Mouse (Mus musculus): ENCODE data around the gene Ugt1a6b. TPM values are rescaled to one million over a fixed set of nuclear protein-coding genes. Genes with fewer than 3 reads are reported as not detected.
"Not testable (repeated sequence)": the region's sequence is repeated elsewhere in the genome, so short reads cannot be mapped to it uniquely, and the experiment has no call there.

Gene Ugt1a6b
- total and polyA plus RNA-seq, 3 experiments: 0.64 to 1.8 (median 1.4) TPM

DNA sequence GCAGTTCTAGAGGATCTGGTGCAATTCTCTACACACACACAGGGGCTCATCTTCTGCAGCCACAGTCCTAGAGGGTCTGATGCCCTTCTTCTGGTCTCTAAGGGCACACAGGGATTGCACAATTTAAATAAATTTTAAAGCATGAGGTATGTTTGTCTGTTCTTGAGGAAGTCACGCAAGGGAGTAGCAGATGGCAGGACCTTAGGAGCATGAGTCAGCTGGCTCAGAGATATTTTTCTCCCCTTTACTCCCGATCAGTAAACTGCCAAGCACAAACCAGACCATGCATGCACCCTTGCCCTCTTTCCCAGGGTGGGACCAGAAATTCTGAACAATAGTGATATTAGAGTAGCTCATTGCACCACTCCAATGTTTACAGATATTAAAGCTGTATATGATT, 55.4 kb downstream of the Ugt1a6b start:
- Histone ChIP-seq H3K4me1 (ENCODE audit: control insufficient read depth, insufficient read depth, low read length) (no peaks in the 10 kb centered on the region), H3K9ac (ENCODE audit: low read depth, low read length) (no peak overlapping the region), H3K27me3 (ENCODE audit: control insufficient read depth, insufficient read depth, low read length) (no peaks in the 10 kb centered on the region), H3K4me3 (no peak overlapping the region), H3K79me2 (replicated peaks; ENCODE audit: control insufficient read depth, insufficient read depth, low read length) (no peaks in the 10 kb centered on the region), H3K36me3 (ENCODE audit: control insufficient read depth, insufficient read depth, low read length) (no peaks in the 10 kb centered on the region), H3K27ac (no peak overlapping the region)
- WGBS: 55% methylated on average over 2 of the region's 2 CpGs
- DNase-seq: no peak
- intact Hi-C loops (cut with DNase I): no loop called here
- TF ChIP-seq CTCF (IDR thresholded peaks at IDR 0.05) (no peak), EP300 (IDR thresholded peaks at IDR 0.05; ENCODE audit: insufficient read depth, low read depth, low read length) (no peak), POLR2A (IDR thresholded peaks at IDR 0.05; ENCODE audit: insufficient read depth, low read depth, low read length) (no peak)

- Histone ChIP-seq H3K27ac (no peak within 1 kb of the TSS), H3K79me2 (replicated peaks; ENCODE audit: control insufficient read depth, insufficient read depth, low read length) (no peaks in the 10 kb centered on the region), H3K36me3 (ENCODE audit: control insufficient read depth, insufficient read depth, low read length) (no peaks in the 10 kb centered on the region), H3K9ac (ENCODE audit: low read depth, low read length) (no peak within 1 kb of the TSS), H3K4me3 (no peak within 1 kb of the TSS), H3K4me1 (ENCODE audit: control insufficient read depth, insufficient read depth, low read length) (no peaks in the 10 kb centered on the region), H3K27me3 (ENCODE audit: control insufficient read depth, insufficient read depth, low read length) (no peaks in the 10 kb centered on the region)
- no peak for TF ChIP-seq EP300 (IDR thresholded peaks at IDR 0.05; ENCODE audit: insufficient read depth, low read depth, low read length)
- TF ChIP-seq CTCF (IDR thresholded peaks at IDR 0.05): no peak
- TF ChIP-seq POLR2A (IDR thresholded peaks at IDR 0.05; ENCODE audit: insufficient read depth, low read depth, low read length): no peak
- intact Hi-C loops (cut with DNase I): no loop called here
- no peak for DNase-seq
- WGBS: 83% methylated on average over 5 of the region's 5 CpGs
Observed at GRCm38 (mm10) chr1:88165711-88166110, 62.7 kb downstream of the Ugt1a6b start, which contains the start of gene Ugt1a5. Gene Ugt1a5, plus strand, starts transcription at chr1:88166012.

DNA sequence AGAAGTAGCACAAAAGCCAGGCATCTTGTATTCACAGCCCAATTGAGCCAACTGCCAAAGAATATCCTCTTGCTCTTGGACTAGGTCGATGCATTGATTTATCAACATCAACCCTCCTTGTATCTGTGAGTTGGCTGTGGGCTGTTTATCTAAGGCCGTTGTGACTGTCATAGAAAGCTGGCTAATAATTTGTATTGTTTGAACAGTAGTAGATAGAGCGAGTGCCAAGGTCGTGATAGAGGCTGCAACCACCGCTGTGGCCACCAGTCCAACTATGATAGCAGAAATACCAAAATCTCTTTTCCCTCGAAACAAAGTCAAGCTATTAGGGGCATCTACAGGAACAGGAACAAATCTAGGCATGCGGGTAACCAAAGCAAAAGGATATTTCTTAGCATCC, 69.1 kb downstream of the Ugt1a6b start:
- H3K27ac ChIP-seq; H3K36me3 ChIP-seq (ENCODE audit: control insufficient read depth, insufficient read depth, low read length); H3K4me3 ChIP-seq; DNase-seq; H3K4me1 ChIP-seq (ENCODE audit: control insufficient read depth, insufficient read depth, low read length); H3K79me2 ChIP-seq (replicated peaks; ENCODE audit: control insufficient read depth, insufficient read depth, low read length); H3K9ac ChIP-seq (ENCODE audit: low read depth, low read length); intact Hi-C loops (cut with DNase I); H3K27me3 ChIP-seq (ENCODE audit: control insufficient read depth, insufficient read depth, low read length): not testable (repeated sequence)
- 71% methylated on average over 7 of the region's 7 CpGs for WGBS

DNA sequence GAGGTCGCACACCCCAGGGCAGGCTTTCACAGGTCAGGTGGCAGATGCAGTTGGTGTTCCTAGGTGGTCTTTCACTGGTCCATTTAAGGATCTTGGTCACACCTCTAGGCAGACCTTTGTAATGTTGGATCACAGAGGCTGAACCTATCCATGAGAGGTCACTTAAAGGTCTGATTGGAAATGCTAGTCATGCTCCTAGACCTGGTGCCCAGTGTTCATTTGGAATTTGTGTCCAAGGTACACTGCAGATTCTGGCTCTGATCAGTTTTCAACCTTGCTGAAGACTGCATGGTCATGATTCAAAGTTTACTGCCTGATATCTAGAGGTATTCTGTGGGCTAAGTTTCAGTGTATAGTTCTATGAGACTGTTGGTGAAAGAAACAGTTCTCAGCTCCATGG, 76.6 kb downstream of the Ugt1a6b start:
- no peak overlapping the region for H3K9ac ChIP-seq (ENCODE audit: low read depth, low read length)
- 84% methylated on average over 1 of the region's 1 CpGs for WGBS
- no peaks in the 10 kb centered on the region for H3K79me2 ChIP-seq (replicated peaks; ENCODE audit: control insufficient read depth, insufficient read depth, low read length)
- H3K27ac ChIP-seq: no peak overlapping the region
- no peaks in the 10 kb centered on the region for H3K4me1 ChIP-seq (ENCODE audit: control insufficient read depth, insufficient read depth, low read length)
- H3K27me3 ChIP-seq (ENCODE audit: control insufficient read depth, insufficient read depth, low read length): no peaks in the 10 kb centered on the region
- DNase-seq: no peak
- TF ChIP-seq CTCF (IDR thresholded peaks at IDR 0.05): no peak
- TF ChIP-seq POLR2A (IDR thresholded peaks at IDR 0.05; ENCODE audit: insufficient read depth, low read depth, low read length): no peak
- TF ChIP-seq EP300 (IDR thresholded peaks at IDR 0.05; ENCODE audit: insufficient read depth, low read depth, low read length): no peak
- H3K4me3 ChIP-seq: no peak overlapping the region
- intact Hi-C loops (cut with DNase I): no loop called here
- H3K36me3 ChIP-seq (ENCODE audit: control insufficient read depth, insufficient read depth, low read length): no peaks in the 10 kb centered on the region

DNA sequence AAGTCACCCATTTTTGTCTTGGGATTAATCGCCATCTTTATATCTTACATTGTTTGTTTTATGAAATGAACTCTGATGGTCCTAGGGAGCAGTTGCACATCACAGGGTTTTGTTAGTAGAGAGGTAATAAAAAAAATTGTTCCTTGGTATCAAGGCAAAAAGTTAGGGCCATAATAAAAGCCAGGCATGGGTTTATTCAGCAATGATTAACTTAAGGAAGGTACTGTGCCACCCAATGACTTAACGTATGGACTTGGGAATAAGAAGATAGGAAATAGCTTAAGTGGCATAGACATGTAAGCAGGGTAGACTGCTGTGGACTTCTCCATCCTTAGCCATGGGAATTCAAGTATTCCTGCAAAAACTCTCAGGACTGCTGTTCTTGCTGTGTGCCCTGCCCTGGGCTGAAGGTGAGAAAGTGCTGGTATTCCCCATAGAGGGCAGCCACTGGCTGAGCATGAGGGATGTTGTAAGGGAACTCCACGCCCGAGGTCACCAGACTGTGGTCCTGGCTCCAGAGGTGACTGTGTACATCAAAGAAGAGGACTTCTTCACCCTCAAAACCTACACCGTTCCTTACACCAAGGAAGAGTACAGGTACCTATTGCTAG, 83.4 kb downstream of the Ugt1a6b start:
- Histone ChIP-seq H3K27ac (no peak overlapping the region), H3K79me2 (replicated peaks; ENCODE audit: control insufficient read depth, insufficient read depth, low read length) (no peaks in the 10 kb centered on the region), H3K27me3 (ENCODE audit: control insufficient read depth, insufficient read depth, low read length) (no peaks in the 10 kb centered on the region), H3K4me1 (ENCODE audit: control insufficient read depth, insufficient read depth, low read length) (no peaks in the 10 kb centered on the region), H3K36me3 (ENCODE audit: control insufficient read depth, insufficient read depth, low read length) (no peaks in the 10 kb centered on the region), H3K9ac (ENCODE audit: low read depth, low read length) (no peak overlapping the region), H3K4me3 (no peak overlapping the region)
- DNase-seq: no peak
- intact Hi-C loops (cut with DNase I): no loop called here
- no peak for TF ChIP-seq CTCF (IDR thresholded peaks at IDR 0.05)
- TF ChIP-seq EP300 (IDR thresholded peaks at IDR 0.05; ENCODE audit: insufficient read depth, low read depth, low read length): no peak
- TF ChIP-seq POLR2A (IDR thresholded peaks at IDR 0.05; ENCODE audit: insufficient read depth, low read depth, low read length): no peak
- WGBS: 88% methylated on average over 5 of the region's 5 CpGs

DNA sequence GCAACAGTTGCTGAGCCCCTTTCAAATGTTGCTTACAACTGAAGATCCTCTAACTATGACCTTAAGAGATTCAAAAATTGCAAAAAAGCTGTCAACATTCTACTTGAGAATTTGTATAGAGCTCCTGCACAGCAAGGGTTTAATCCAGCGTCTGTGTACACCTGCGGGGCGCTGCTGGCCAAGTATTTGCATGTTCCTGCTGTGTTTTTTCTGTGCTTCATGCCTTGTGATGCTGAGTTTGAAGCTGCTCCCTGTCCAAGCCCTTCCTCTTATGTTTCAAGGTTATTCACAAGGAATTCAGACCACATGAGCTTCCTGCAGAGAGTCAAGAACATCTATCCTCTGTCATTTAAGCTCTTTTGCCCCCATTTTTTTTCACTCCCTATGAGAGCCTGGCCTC, 89.1 kb downstream of the Ugt1a6b start:
- H3K27me3 ChIP-seq (ENCODE audit: control insufficient read depth, insufficient read depth, low read length): no peaks in the 10 kb centered on the region
- intact Hi-C loops (cut with DNase I): no loop called here
- no peak for DNase-seq
- H3K9ac ChIP-seq (ENCODE audit: low read depth, low read length): no peak overlapping the region
- no peak overlapping the region for H3K4me3 ChIP-seq
- no peaks in the 10 kb centered on the region for H3K79me2 ChIP-seq (replicated peaks; ENCODE audit: control insufficient read depth, insufficient read depth, low read length)
- no peak overlapping the region for H3K27ac ChIP-seq
- WGBS: 72% methylated on average over 3 of the region's 3 CpGs
- no peaks in the 10 kb centered on the region for H3K4me1 ChIP-seq (ENCODE audit: control insufficient read depth, insufficient read depth, low read length)
- H3K36me3 ChIP-seq (ENCODE audit: control insufficient read depth, insufficient read depth, low read length): no peaks in the 10 kb centered on the region
- TF ChIP-seq EP300 (IDR thresholded peaks at IDR 0.05; ENCODE audit: insufficient read depth, low read depth, low read length): no peak

Measured in heart, adult 2 months (tissue).